Mouse (Mus musculus): ENCODE measurements at regions not wholly inside any gene's neighbourhood (a gene's known extent, or its start where the extent isn't known, plus 50 kb on each side); places are given as distances from the start of the nearest gene placed in this dataset.

GRCm38 (mm10) chr4:131325200-131325599 lies 381.0 kb downstream of the Matn1 start:
- Histone ChIP-seq H3K4me3 (ENCODE audit: low read depth, low read length) (no peak overlapping the region), H3K27me3 (ENCODE audit: control insufficient read depth, insufficient read depth, low read depth, low read length) (no peaks in the 10 kb centered on the region), H3K9ac (ENCODE audit: low read depth, low read length) (no peak overlapping the region), H3K4me1 (ENCODE audit: control insufficient read depth, insufficient read depth, low read length) (no peaks in the 10 kb centered on the region; the same call in 1 of the 2 replicates), H3K9me3 (replicated peaks; ENCODE audit: control insufficient read depth, low read length, poor library complexity, severe bottlenecking) (no peaks in the 10 kb centered on the region), H3K36me3 (ENCODE audit: control insufficient read depth, insufficient read depth, low read length) (no peaks in the 10 kb centered on the region), H3K27ac (ENCODE audit: low read length) (no peak overlapping the region), H3K4me2 (ENCODE audit: low read length) (no peak overlapping the region)
- ATAC-seq = no peak
- WGBS = 88% methylated on average over 11 of the region's 11 CpGs

- H3K9me3 ChIP-seq (replicated peaks; ENCODE audit: control insufficient read depth, low read length, poor library complexity, severe bottlenecking) = no peaks in the 10 kb centered on the region
- no peak overlapping the region for H3K27ac ChIP-seq (ENCODE audit: low read length)
- no peak for ATAC-seq
These were observed 381.4 kb downstream of the Matn1 start for GRCm38 (mm10) chr4:131325609-131326008.

GRCm38 (mm10) chr4:131329398-131329797 lies 385.2 kb downstream of the Matn1 start:
- Histone ChIP-seq H3K4me3 (ENCODE audit: low read depth, low read length) (no peak overlapping the region), H3K36me3 (ENCODE audit: control insufficient read depth, insufficient read depth, low read length) (no peaks in the 10 kb centered on the region), H3K27ac (ENCODE audit: low read length) (no peak overlapping the region), H3K27me3 (ENCODE audit: control insufficient read depth, insufficient read depth, low read depth, low read length) (no peaks in the 10 kb centered on the region), H3K4me2 (ENCODE audit: low read length) (no peak overlapping the region), H3K9ac (ENCODE audit: low read depth, low read length) (no peak overlapping the region), H3K9me3 (replicated peaks; ENCODE audit: control insufficient read depth, low read length, poor library complexity, severe bottlenecking) (no peaks in the 10 kb centered on the region), H3K4me1 (ENCODE audit: control insufficient read depth, insufficient read depth, low read length) (no peaks in the 10 kb centered on the region; the same call in 1 of the 2 replicates)
- 47% methylated on average over 5 of the region's 5 CpGs for WGBS
- no peak for ATAC-seq

More at GRCm38 (mm10) chr4:131325609-131326008, 381.4 kb downstream of the Matn1 start:
- no peaks in the 10 kb centered on the region; the same call in 1 of the 2 replicates for H3K4me1 ChIP-seq (ENCODE audit: control insufficient read depth, insufficient read depth, low read length)
- H3K36me3 ChIP-seq (ENCODE audit: control insufficient read depth, insufficient read depth, low read length) = no peaks in the 10 kb centered on the region
- 90% methylated on average over 3 of the region's 3 CpGs for WGBS
- no peak overlapping the region for H3K9ac ChIP-seq (ENCODE audit: low read depth, low read length)
- H3K4me2 ChIP-seq (ENCODE audit: low read length) = no peak overlapping the region
- no peaks in the 10 kb centered on the region for H3K27me3 ChIP-seq (ENCODE audit: control insufficient read depth, insufficient read depth, low read depth, low read length)
- no peak overlapping the region for H3K4me3 ChIP-seq (ENCODE audit: low read depth, low read length)

GRCm38 (mm10) chr4:131331646-131332045 lies 387.5 kb downstream of the Matn1 start:
- no peaks in the 10 kb centered on the region for H3K36me3 ChIP-seq (ENCODE audit: control insufficient read depth, insufficient read depth, low read length)
- WGBS = 97% methylated on average over 4 of the region's 4 CpGs
- H3K4me1 ChIP-seq (ENCODE audit: control insufficient read depth, insufficient read depth, low read length) = no peaks in the 10 kb centered on the region; the same call in 1 of the 2 replicates
- no peaks in the 10 kb centered on the region for H3K9me3 ChIP-seq (replicated peaks; ENCODE audit: control insufficient read depth, low read length, poor library complexity, severe bottlenecking)
- H3K27me3 ChIP-seq (ENCODE audit: control insufficient read depth, insufficient read depth, low read depth, low read length) = no peaks in the 10 kb centered on the region
- H3K27ac ChIP-seq (ENCODE audit: low read length) = no peak overlapping the region
- ATAC-seq = no peak
- no peak overlapping the region for H3K4me2 ChIP-seq (ENCODE audit: low read length)
- H3K4me3 ChIP-seq (ENCODE audit: low read depth, low read length) = no peak overlapping the region
- no peak overlapping the region for H3K9ac ChIP-seq (ENCODE audit: low read depth, low read length)

- no peak for ATAC-seq
These were observed 392.6 kb downstream of the Matn1 start for GRCm38 (mm10) chr4:131336801-131337200.

GRCm38 (mm10) chr4:131340993-131341695 lies 397.0 kb downstream of the Matn1 start:
- ATAC-seq = peak; percentile 36; the same call in 1 of the 2 replicates
- H3K27ac ChIP-seq (ENCODE audit: low read length) = no peak overlapping the region
- no peaks in the 10 kb centered on the region for H3K36me3 ChIP-seq (ENCODE audit: control insufficient read depth, insufficient read depth, low read length)
- no peaks in the 10 kb centered on the region for H3K9me3 ChIP-seq (replicated peaks; ENCODE audit: control insufficient read depth, low read length, poor library complexity, severe bottlenecking)
- H3K9ac ChIP-seq (ENCODE audit: low read depth, low read length) = 0 out of 2 replicates have a peak overlapping the region, but pooled peaks have one; percentile 10
- peaks cover 7% of the 10 kb centered on the region for H3K4me1 ChIP-seq (ENCODE audit: control insufficient read depth, insufficient read depth, low read length)
- no peak overlapping the region for H3K4me3 ChIP-seq (ENCODE audit: low read depth, low read length)
- no peak overlapping the region for H3K4me2 ChIP-seq (ENCODE audit: low read length)
- WGBS = 19% methylated on average over 9 of the region's 9 CpGs
- H3K27me3 ChIP-seq (ENCODE audit: control insufficient read depth, insufficient read depth, low read depth, low read length) = no peaks in the 10 kb centered on the region

More at GRCm38 (mm10) chr4:131336801-131337200, 392.6 kb downstream of the Matn1 start:
- no peak overlapping the region for H3K4me3 ChIP-seq (ENCODE audit: low read depth, low read length)
- H3K9ac ChIP-seq (ENCODE audit: low read depth, low read length) = no peak overlapping the region
- H3K27ac ChIP-seq (ENCODE audit: low read length) = no peak overlapping the region
- H3K27me3 ChIP-seq (ENCODE audit: control insufficient read depth, insufficient read depth, low read depth, low read length) = no peaks in the 10 kb centered on the region
- H3K4me2 ChIP-seq (ENCODE audit: low read length) = no peak overlapping the region
- no peaks in the 10 kb centered on the region for H3K9me3 ChIP-seq (replicated peaks; ENCODE audit: control insufficient read depth, low read length, poor library complexity, severe bottlenecking)
- WGBS = 81% methylated on average over 3 of the region's 3 CpGs
- peaks cover 7% of the 10 kb centered on the region for H3K4me1 ChIP-seq (ENCODE audit: control insufficient read depth, insufficient read depth, low read length)
- no peaks in the 10 kb centered on the region for H3K36me3 ChIP-seq (ENCODE audit: control insufficient read depth, insufficient read depth, low read length)

- 56% methylated on average over 3 of the region's 3 CpGs for WGBS
- H3K9me3 ChIP-seq (replicated peaks; ENCODE audit: control insufficient read depth, low read length, poor library complexity, severe bottlenecking) = no peaks in the 10 kb centered on the region
- H3K27me3 ChIP-seq (ENCODE audit: control insufficient read depth, insufficient read depth, low read depth, low read length) = no peaks in the 10 kb centered on the region
- no peaks in the 10 kb centered on the region for H3K36me3 ChIP-seq (ENCODE audit: control insufficient read depth, insufficient read depth, low read length)
- no peak overlapping the region for H3K4me3 ChIP-seq (ENCODE audit: low read depth, low read length)
- ATAC-seq = no peak
- no peak overlapping the region for H3K27ac ChIP-seq (ENCODE audit: low read length)
- H3K4me2 ChIP-seq (ENCODE audit: low read length) = no peak overlapping the region
- H3K9ac ChIP-seq (ENCODE audit: low read depth, low read length) = no peak overlapping the region
- peaks cover 2% of the 10 kb centered on the region; the same call in 1 of the 2 replicates for H3K4me1 ChIP-seq (ENCODE audit: control insufficient read depth, insufficient read depth, low read length)
These were observed 402.5 kb downstream of the Matn1 start for GRCm38 (mm10) chr4:131346727-131347126.

- no peaks in the 10 kb centered on the region for H3K9me3 ChIP-seq (replicated peaks; ENCODE audit: control insufficient read depth, low read length, poor library complexity, severe bottlenecking)
- H3K4me3 ChIP-seq (ENCODE audit: low read depth, low read length) = no peak overlapping the region
- H3K4me2 ChIP-seq (ENCODE audit: low read length) = no peak overlapping the region
- WGBS = 45% methylated on average over 7 of the region's 7 CpGs
- H3K36me3 ChIP-seq (ENCODE audit: control insufficient read depth, insufficient read depth, low read length) = no peaks in the 10 kb centered on the region
- no peak overlapping the region for H3K9ac ChIP-seq (ENCODE audit: low read depth, low read length)
- peaks cover 2% of the 10 kb centered on the region; the same call in 1 of the 2 replicates for H3K4me1 ChIP-seq (ENCODE audit: control insufficient read depth, insufficient read depth, low read length)
- ATAC-seq = no peak
- H3K27ac ChIP-seq (ENCODE audit: low read length) = no peak overlapping the region
- H3K27me3 ChIP-seq (ENCODE audit: control insufficient read depth, insufficient read depth, low read depth, low read length) = no peaks in the 10 kb centered on the region
These were observed 406.1 kb downstream of the Matn1 start for GRCm38 (mm10) chr4:131350268-131350667.

GRCm38 (mm10) chr4:131354908-131355307 lies 410.7 kb downstream of the Matn1 start:
- Histone ChIP-seq H3K9me3 (replicated peaks; ENCODE audit: control insufficient read depth, low read length, poor library complexity, severe bottlenecking) (no peaks in the 10 kb centered on the region), H3K4me2 (ENCODE audit: low read length) (no peak overlapping the region), H3K9ac (ENCODE audit: low read depth, low read length) (no peak overlapping the region), H3K36me3 (ENCODE audit: control insufficient read depth, insufficient read depth, low read length) (no peaks in the 10 kb centered on the region), H3K27ac (ENCODE audit: low read length) (no peak overlapping the region), H3K4me1 (ENCODE audit: control insufficient read depth, insufficient read depth, low read length) (peaks cover 2% of the 10 kb centered on the region; the same call in 1 of the 2 replicates), H3K4me3 (ENCODE audit: low read depth, low read length) (no peak overlapping the region), H3K27me3 (ENCODE audit: control insufficient read depth, insufficient read depth, low read depth, low read length) (no peaks in the 10 kb centered on the region)
- no peak for ATAC-seq
- 98% methylated on average over 3 of the region's 3 CpGs for WGBS
